Comparison of ENCODE assay signal across 10 mouse cellular contexts in genomic region chr9:74868336-74868950, GRCm38 (mm10). TPM values are rescaled to one million over a fixed set of nuclear protein-coding genes. Genes with fewer than 3 reads are reported as not detected.
DNase-seq lines count a peak whose midpoint lies in the region; ATAC-seq and TF ChIP-seq lines count a peak whose summit lies in the region.
"Had no signal": no experiment of that assay in that cellular context is flagged by ENCODE, and none has a peak within 500 bp of the region (broad histone marks: within the 10 kb centered on the region; RNA-seq: fewer than 3 reads in every experiment).

No protein-coding gene starts in this region.

- H3K27me3 ChIP-seq in liver, embryonic 12.5 days (replicated peaks) = peaks cover 72% of the 10 kb centered on the region
- H3K27me3 ChIP-seq in liver, adult 2 months (ENCODE audit: control insufficient read depth, insufficient read depth, low read length) = no peaks in the 10 kb centered on the region
- H3K27me3 ChIP-seq in stomach, embryonic 14.5 days (ENCODE audit: control insufficient read depth, insufficient read depth, low read length) = peaks cover 38% of the 10 kb centered on the region

- no peak overlapping the region for H3K27ac ChIP-seq in liver, embryonic 12.5 days
- H3K27ac ChIP-seq in liver, adult 2 months (replicated peaks; ENCODE audit: insufficient read depth, low read depth, low read length) = peak overlapping the region; percentile 71
- no peak overlapping the region for H3K27ac ChIP-seq in stomach, embryonic 14.5 days (ENCODE audit: low read length)
- H3K27ac ChIP-seq: embryonic facial prominence, embryonic 13.5 days; heart, embryonic 15.5 days had no signal

- H3K4me3 ChIP-seq in liver, embryonic 12.5 days = no peak overlapping the region
- H3K4me3 ChIP-seq in liver, adult 2 months (ENCODE audit: insufficient read depth, low read depth, low read length) = peak overlapping the region; percentile 94
- no peak overlapping the region for H3K4me3 ChIP-seq in stomach, embryonic 14.5 days (ENCODE audit: low read depth, low read length)
- H3K4me3 ChIP-seq: embryonic facial prominence, embryonic 13.5 days; heart, embryonic 15.5 days had no signal

- H3K9ac ChIP-seq in liver, embryonic 12.5 days = no peak overlapping the region
- peak overlapping the region; percentile 72 for H3K9ac ChIP-seq in liver, adult 2 months (ENCODE audit: low read depth, low read length)
- H3K9ac ChIP-seq in stomach, embryonic 14.5 days (replicated peaks; ENCODE audit: low read depth, low read length) = no peak overlapping the region
- H3K9ac ChIP-seq: embryonic facial prominence, embryonic 13.5 days; heart, embryonic 15.5 days had no signal

- no peaks in the 10 kb centered on the region; the same call in 1 of the 2 replicates for H3K4me1 ChIP-seq in liver, embryonic 12.5 days
- peaks cover 11% of the 10 kb centered on the region for H3K4me1 ChIP-seq in liver, adult 2 months (ENCODE audit: control insufficient read depth, insufficient read depth, low read length)
- no peaks in the 10 kb centered on the region for H3K4me1 ChIP-seq in stomach, embryonic 14.5 days (ENCODE audit: control insufficient read depth, insufficient read depth, low read length)

- DNase-seq in liver = peak; percentile 53
- peak; percentile 53 for DNase-seq in embryo, embryonic 11.5 days (ENCODE audit: low read depth, low spot score)
- DNase-seq in liver, adult 2 months (ENCODE audit: extremely low read depth, low read depth, low spot score) = no peak
- DNase-seq in spleen, postnatal 4 days (ENCODE audit: low spot score in 2 of 2) = no peak
- no peak for DNase-seq in cerebellum, postnatal 14 days
- DNase-seq in layer of hippocampus, postnatal 10 days (ENCODE audit: low spot score in 2 of 2) = no peak

- TF ChIP-seq CTCF in liver, adult 2 months (IDR thresholded peaks at IDR 0.05; ENCODE audit: low read depth, low read length) = no peak

- H3K4me2 ChIP-seq in liver, embryonic 12.5 days = no peak overlapping the region
- peak overlapping the region; percentile 3; the same call in 1 of the 2 replicates for H3K4me2 ChIP-seq in stomach, embryonic 14.5 days (replicated peaks; ENCODE audit: low read depth, low read length)
- H3K4me2 ChIP-seq: embryonic facial prominence, embryonic 13.5 days; heart, embryonic 15.5 days had no signal

- no peak for TF ChIP-seq POLR2A in liver, adult 2 months (IDR thresholded peaks at IDR 0.05; ENCODE audit: extremely low read depth, insufficient read depth, low read length)

- no peaks in the 10 kb centered on the region for H3K9me3 ChIP-seq in liver, embryonic 12.5 days (replicated peaks)
- no peaks in the 10 kb centered on the region for H3K9me3 ChIP-seq in stomach, embryonic 14.5 days (ENCODE audit: control insufficient read depth, low read depth, low read length)
- H3K9me3 ChIP-seq: embryonic facial prominence, embryonic 13.5 days; heart, embryonic 15.5 days had no signal

- H3K36me3 ChIP-seq in liver, embryonic 12.5 days = no peaks in the 10 kb centered on the region
- peaks cover 33% of the 10 kb centered on the region for H3K36me3 ChIP-seq in liver, adult 2 months (ENCODE audit: control insufficient read depth, insufficient read depth, low read length)
- H3K36me3 ChIP-seq in stomach, embryonic 14.5 days (ENCODE audit: control insufficient read depth, insufficient read depth, low read length) = no peaks in the 10 kb centered on the region
- H3K36me3 ChIP-seq: embryonic facial prominence, embryonic 13.5 days; heart, embryonic 15.5 days had no signal

- ATAC-seq in liver, embryonic 12.5 days = no peak
- 0 out of 2 replicates have a peak, but pooled peaks have one; percentile 39 for ATAC-seq in stomach, embryonic 14.5 days (ENCODE audit: insufficient number of reproducible peaks, insufficient read depth, low FRiP score, low read depth)

- peaks cover 17% of the 10 kb centered on the region for H3K79me2 ChIP-seq in liver, adult 2 months (ENCODE audit: control insufficient read depth, insufficient read depth, low read length)

- 13% methylated on average over 22 of the region's 22 CpGs for WGBS in liver, embryonic 12.5 days (ENCODE audit: insufficient replicate concordance)
- 8% methylated on average over 22 of the region's 22 CpGs for WGBS in liver, adult 2 months
- WGBS in stomach, embryonic 14.5 days = 8% methylated on average over 22 of the region's 22 CpGs

RNA-seq across cellular contexts. Expression of gene Onecut1, which starts 6.7 kb away (rescaled TPM):
- polyA plus RNA-seq in liver, embryonic 12.5 days (2016; fragmentation: Nextera tagmentation; extraction: Ambion mirVana) = 2.1 and 2.6 TPM in 2 replicates
- total RNA-seq in liver, adult 2 months (2014; rRNA removed) = 1.9 and 2.5 TPM in 2 replicates
- polyA plus RNA-seq in liver, adult 2 months (2012; rRNA removed) = 11.1 and 32.1 TPM in 2 replicates
- 0.51 and 1.8 TPM in 2 replicates for polyA plus RNA-seq in stomach, embryonic 14.5 days (2014; fragmentation: Nextera tagmentation; extraction: Ambion mirVana)
- total RNA-seq in layer of hippocampus, postnatal 10 days (2021) = under 1 TPM; 0.14 to 0.16 TPM
- polyA plus RNA-seq: embryonic facial prominence, embryonic 13.5 days; heart, embryonic 15.5 days had no signal

Comparison
In these comparisons a context has a peak if more than half of its experiments do, and no peak if none do; other contexts are left out.
1. DNase-seq: peak in liver (single experiment) and embryo, embryonic 11.5 days (single experiment); none in liver, adult 2 months (single experiment), spleen, postnatal 4 days (0 of 2), cerebellum, postnatal 14 days (0 of 2) and layer of hippocampus, postnatal 10 days (0 of 2).